Mouse (Mus musculus): Measurements from ENCODE around the gene Dhdh. TPM values are rescaled to one million over a fixed set of nuclear protein-coding genes. Genes with fewer than 3 reads are reported as not detected.
"Not testable (repeated sequence)": the region's sequence is repeated elsewhere in the genome, so short reads cannot be mapped to it uniquely, and the experiment has no call there.

Dhdh gene
- polyA plus RNA-seq, 1 experiment from 2014 or later = 1.5 TPM

GRCm38 (mm10) chr7:45509912-45510787 lies 21.5 kb upstream of the Dhdh start, which contains the start of gene Nucb1:
TSS of gene Nucb1 (minus strand) at chr7:45510406.
- DNase-seq (ENCODE audit: low spot score) = peak; percentile 93

GRCm38 (mm10) chr7:45509181-45509882 lies 20.7 kb upstream of the Dhdh start:
- no peak for DNase-seq (ENCODE audit: low spot score)

GRCm38 (mm10) chr7:45508561-45508960 lies 20.0 kb upstream of the Dhdh start:
- DNase-seq (ENCODE audit: low spot score) = no peak

- no peak for DNase-seq (ENCODE audit: low spot score)
These were observed 19.0 kb upstream of the Dhdh start for GRCm38 (mm10) chr7:45507583-45507982.

GRCm38 (mm10) chr7:45498427-45498826 lies 9.8 kb upstream of the Dhdh start:
- DNase-seq (ENCODE audit: low spot score) = no peak

GRCm38 (mm10) chr7:45494548-45494947 lies 5.9 kb upstream of the Dhdh start:
- no peak for DNase-seq (ENCODE audit: low spot score)

GRCm38 (mm10) chr7:45492951-45493350 lies 4.3 kb upstream of the Dhdh start:
- DNase-seq (ENCODE audit: low spot score) = no peak

GRCm38 (mm10) chr7:45492225-45492844 lies 3.7 kb upstream of the Dhdh start:
- no peak for DNase-seq (ENCODE audit: low spot score)

- no peak for DNase-seq (ENCODE audit: low spot score)
These were observed 2.7 kb upstream of the Dhdh start for GRCm38 (mm10) chr7:45491264-45491663.

- no peak for DNase-seq (ENCODE audit: low spot score)
These were observed 2.2 kb upstream of the Dhdh start for GRCm38 (mm10) chr7:45490822-45491221.

GRCm38 (mm10) chr7:45489578-45489977 lies 973 bp upstream of the Dhdh start:
- no peak for DNase-seq (ENCODE audit: low spot score)

- DNase-seq (ENCODE audit: low spot score) = no peak
These were observed 728 bp downstream of the Dhdh start for GRCm38 (mm10) chr7:45487861-45488292.

- DNase-seq (ENCODE audit: low spot score) = no peak
These were observed 1.7 kb downstream of the Dhdh start, which contains the start of gene Gm45808 for GRCm38 (mm10) chr7:45486761-45487415. TSS of gene Gm45808 (minus strand) at chr7:45486811.

- no peak for DNase-seq (ENCODE audit: low spot score)
These were observed 2.4 kb downstream of the Dhdh start for GRCm38 (mm10) chr7:45486158-45486557.

- DNase-seq (ENCODE audit: low spot score) = not testable (repeated sequence)
These were observed 3.6 kb downstream of the Dhdh start for GRCm38 (mm10) chr7:45484985-45485384.

- no peak for DNase-seq (ENCODE audit: low spot score)
These were observed 6.4 kb downstream of the Dhdh start for GRCm38 (mm10) chr7:45482166-45482565.

GRCm38 (mm10) chr7:45481374-45481927 lies 7.2 kb downstream of the Dhdh start, which contains the start of gene Tulp2:
TSS of gene Tulp2 (plus strand) at chr7:45481877.
- peak; percentile 74 for DNase-seq (ENCODE audit: low spot score)

- DNase-seq (ENCODE audit: low spot score) = not testable (repeated sequence)
These were observed 8.3 kb downstream of the Dhdh start for GRCm38 (mm10) chr7:45480310-45480709.

GRCm38 (mm10) chr7:45478774-45479173 lies 9.8 kb downstream of the Dhdh start:
- no peak for DNase-seq (ENCODE audit: low spot score)

- peak; percentile 78 for DNase-seq (ENCODE audit: low spot score)
These were observed 11.6 kb downstream of the Dhdh start for GRCm38 (mm10) chr7:45477003-45477402.

GRCm38 (mm10) chr7:45476453-45476852 lies 12.2 kb downstream of the Dhdh start:
- DNase-seq (ENCODE audit: low spot score) = no peak
